Mouse (Mus musculus) midbrain, embryonic 16.5 days (tissue): ENCODE measurements around the gene Tapt1. TPM values are rescaled to one million over a fixed set of nuclear protein-coding genes. Genes with fewer than 3 reads are reported as not detected.

Experiments used
- ATAC-seq: fragments of 200-750 bp; cut with Nextera tagmentation; 2 replicates; pipeline ENCODE4 v1.8.0; 2017; ENCODE audit warnings: moderate TSS enrichment
- H3K27ac ChIP-seq: fragments of 300-500 bp; sonication (generic); 2 replicates; pipeline ENCODE4 v1.5.1; 2014; ENCODE audit warnings: mild to moderate bottlenecking, low read length, mixed read lengths
- H3K27me3 ChIP-seq: fragments of 300-500 bp; sonication (generic); 2 replicates; pipeline ENCODE4 v1.6.1; 2014; ENCODE audit warnings: low read depth, low read length, mixed read lengths; ENCODE audit not compliant: control insufficient read depth, insufficient read depth
- H3K36me3 ChIP-seq: fragments of 300-500 bp; sonication (generic); 2 replicates; pipeline ENCODE4 v1.6.1; 2014; ENCODE audit warnings: mild to moderate bottlenecking, low read length, moderate library complexity, mixed read lengths; ENCODE audit not compliant: control insufficient read depth, insufficient read depth
- H3K4me1 ChIP-seq: fragments of 300-500 bp; sonication (generic); 2 replicates; pipeline ENCODE4 v1.6.1; 2014; ENCODE audit warnings: mild to moderate bottlenecking, low read length, mixed read lengths; ENCODE audit not compliant: control insufficient read depth, insufficient read depth
- H3K4me2 ChIP-seq: fragments of 300-500 bp; sonication (generic); 2 replicates; pipeline ENCODE4 v1.6.1; 2014; ENCODE audit warnings: mild to moderate bottlenecking, low read length, mixed read lengths
- H3K4me3 ChIP-seq: fragments of 300-500 bp; sonication (generic); 2 replicates; pipeline ENCODE4 v1.5.1; 2014; ENCODE audit warnings: low read depth, mild to moderate bottlenecking, low read length, moderate library complexity, mixed read lengths
- H3K9ac ChIP-seq: fragments of 300-500 bp; sonication (generic); 2 replicates; pipeline ENCODE4 v1.6.1; 2014; ENCODE audit warnings: low read depth, low read length, mixed read lengths
- H3K9me3 ChIP-seq: fragments of 300-500 bp; sonication (generic); replicated peaks from 2 replicates; pipeline ENCODE4 v1.6.1; 2014; ENCODE audit warnings: mild to moderate bottlenecking, low read length, mixed read lengths; ENCODE audit not compliant: control insufficient read depth, poor library complexity, severe bottlenecking
- WGBS: fragments of 180-500 bp; shearing (Covaris S2); extraction: QIAGEN DNeasy Blood & Tissue Kit; methylation state at CpG from one replicate; pipeline ENCODE4 v1.1.7; 2014; 5-methylcytosine and 5-hydroxymethylcytosine counted together
- polyA plus RNA-seq: library from polyadenylated mRNA; unstranded; fragments of >200 nt; fragmentation: Nextera tagmentation; extraction: Ambion mirVana; gene quantifications from 2 replicates; pipeline ENCODE4 v1.2.1, GENCODE M21; 2015

Tapt1 gene
- polyA plus RNA-seq, 1 experiment from 2014 or later = 30.8 TPM

DNA sequence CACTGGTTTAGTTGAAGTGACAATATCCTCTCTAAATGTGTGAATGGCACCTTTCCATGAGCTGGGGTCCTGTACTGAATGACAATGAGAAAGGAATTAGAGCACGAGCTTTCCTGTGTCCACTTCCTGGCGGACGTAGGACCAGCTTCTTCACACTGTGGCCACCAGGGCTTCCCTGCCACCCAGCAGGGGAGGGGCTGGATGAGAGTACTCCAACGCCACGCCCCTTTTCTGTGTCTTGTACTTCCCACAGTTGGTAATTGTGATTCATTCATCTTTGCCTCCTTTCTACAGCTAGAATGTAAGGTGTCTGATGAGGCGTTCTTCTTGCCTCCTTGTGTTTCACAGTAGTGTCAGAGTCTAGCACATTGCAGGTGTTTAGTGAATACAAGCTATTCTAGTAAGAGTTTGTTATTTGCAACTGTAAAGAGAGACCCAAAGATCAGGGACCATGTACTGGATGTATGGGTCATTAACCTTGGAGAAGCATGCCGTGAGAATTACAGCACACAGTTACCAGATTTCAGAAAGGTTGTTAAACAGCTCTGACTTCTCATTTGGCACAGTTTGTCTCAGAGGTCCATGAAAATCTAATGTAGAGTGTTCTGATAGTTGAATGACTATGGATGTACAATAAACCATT, 29.5 kb upstream of the Tapt1 start:
- WGBS = 74% methylated on average over 7 of the region's 7 CpGs
- Histone ChIP-seq H3K27ac (no peak overlapping the region), H3K9ac (no peak overlapping the region), H3K4me3 (no peak overlapping the region), H3K36me3 (no peaks in the 10 kb centered on the region), H3K27me3 (no peaks in the 10 kb centered on the region), H3K4me1 (no peaks in the 10 kb centered on the region), H3K9me3 (no peaks in the 10 kb centered on the region), H3K4me2 (no peak overlapping the region)
- no peak for ATAC-seq

DNA sequence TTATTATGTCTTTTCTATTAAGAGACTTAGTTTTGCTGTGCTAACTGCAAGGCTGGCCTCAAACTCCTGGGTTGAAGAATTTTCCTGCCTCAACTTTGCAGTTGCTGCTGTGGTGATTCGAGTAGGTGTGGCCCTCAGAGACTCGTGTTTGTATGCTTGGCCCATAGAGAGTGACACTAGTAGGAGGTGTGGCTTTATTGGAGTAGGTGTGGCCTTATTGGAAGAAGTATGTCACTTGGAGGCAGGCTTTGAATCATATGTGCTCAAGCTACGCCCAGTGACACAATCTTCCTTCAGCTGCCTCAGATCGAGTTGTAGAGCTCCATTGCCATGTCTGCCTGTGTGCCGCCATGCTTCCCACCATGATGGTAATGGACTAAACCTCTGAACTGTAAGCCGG, 27.0 kb upstream of the Tapt1 start:
- Histone ChIP-seq H3K4me1 (no peaks in the 10 kb centered on the region), H3K27me3 (no peaks in the 10 kb centered on the region), H3K9me3 (no peaks in the 10 kb centered on the region), H3K4me2 (no peak overlapping the region), H3K27ac (no peak overlapping the region), H3K36me3 (no peaks in the 10 kb centered on the region), H3K9ac (no peak overlapping the region), H3K4me3 (no peak overlapping the region)
- no peak for ATAC-seq
- WGBS = 87% methylated on average over 6 of the region's 6 CpGs

DNA sequence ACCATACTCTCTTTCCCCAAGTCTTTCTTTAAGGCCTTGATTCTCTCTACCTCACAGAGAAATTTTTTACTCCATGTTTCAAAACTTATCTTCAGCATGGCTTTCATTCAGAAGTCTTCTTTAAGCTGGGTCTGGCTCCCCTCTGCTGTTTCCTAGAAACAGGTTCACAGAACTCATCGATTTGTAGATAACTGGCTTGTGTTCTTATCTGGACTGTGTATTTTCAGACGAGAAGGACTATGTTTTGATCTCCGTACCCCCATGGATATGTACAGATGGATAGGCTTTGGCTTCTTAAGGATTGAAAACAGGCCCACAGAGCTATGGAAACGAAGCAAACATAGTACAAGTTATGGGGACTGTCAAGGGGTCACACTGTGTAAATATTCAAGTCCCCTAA, 26.0 kb upstream of the Tapt1 start:
- no peaks in the 10 kb centered on the region for H3K4me1 ChIP-seq
- H3K4me3 ChIP-seq = no peak overlapping the region
- no peak overlapping the region for H3K27ac ChIP-seq
- H3K36me3 ChIP-seq = no peaks in the 10 kb centered on the region
- H3K9ac ChIP-seq = no peak overlapping the region
- no peak overlapping the region for H3K4me2 ChIP-seq
- ATAC-seq = no peak
- H3K27me3 ChIP-seq = no peaks in the 10 kb centered on the region
- 82% methylated on average over 4 of the region's 4 CpGs for WGBS
- H3K9me3 ChIP-seq = no peaks in the 10 kb centered on the region

DNA sequence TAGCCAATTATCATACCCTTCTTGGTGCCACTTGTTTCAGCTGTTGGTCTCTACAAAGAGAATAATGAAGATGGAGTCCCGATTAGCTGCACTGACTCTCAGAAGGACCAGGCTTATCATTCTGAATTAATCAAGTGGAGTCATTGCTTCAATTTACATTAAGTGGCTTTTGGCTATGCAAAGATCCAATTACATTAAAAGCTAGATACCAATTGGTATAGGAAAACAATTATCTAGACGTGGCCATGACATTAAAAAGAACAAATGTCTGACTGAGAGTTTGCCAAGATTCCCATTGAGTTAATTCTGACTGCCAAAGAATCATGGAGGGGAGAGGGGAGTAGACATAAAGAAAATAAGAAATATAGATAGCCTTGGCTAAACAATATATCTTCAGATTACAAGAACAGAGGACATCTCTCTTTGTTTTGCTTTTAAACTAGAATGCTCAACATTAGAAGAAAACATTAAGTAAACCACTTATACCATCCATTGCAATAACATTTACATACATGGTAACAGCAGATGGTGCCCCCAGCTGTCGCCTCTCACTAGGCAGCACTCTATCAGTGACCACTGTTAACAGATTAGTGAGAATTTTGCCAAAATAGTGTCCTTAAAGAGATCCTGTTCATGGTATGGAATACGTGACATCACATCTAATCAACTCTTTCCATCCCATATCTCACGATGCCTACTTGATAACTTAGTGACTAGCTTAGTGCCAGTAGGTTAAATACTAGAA, 24.0 kb upstream of the Tapt1 start:
- H3K4me3 ChIP-seq = no peak overlapping the region
- H3K4me1 ChIP-seq = no peaks in the 10 kb centered on the region
- H3K27ac ChIP-seq = no peak overlapping the region
- no peaks in the 10 kb centered on the region for H3K9me3 ChIP-seq
- ATAC-seq = no peak
- no peak overlapping the region for H3K4me2 ChIP-seq
- H3K9ac ChIP-seq = no peak overlapping the region
- no peaks in the 10 kb centered on the region for H3K36me3 ChIP-seq
- no peaks in the 10 kb centered on the region for H3K27me3 ChIP-seq
- 68% methylated on average over 5 of the region's 5 CpGs for WGBS

DNA sequence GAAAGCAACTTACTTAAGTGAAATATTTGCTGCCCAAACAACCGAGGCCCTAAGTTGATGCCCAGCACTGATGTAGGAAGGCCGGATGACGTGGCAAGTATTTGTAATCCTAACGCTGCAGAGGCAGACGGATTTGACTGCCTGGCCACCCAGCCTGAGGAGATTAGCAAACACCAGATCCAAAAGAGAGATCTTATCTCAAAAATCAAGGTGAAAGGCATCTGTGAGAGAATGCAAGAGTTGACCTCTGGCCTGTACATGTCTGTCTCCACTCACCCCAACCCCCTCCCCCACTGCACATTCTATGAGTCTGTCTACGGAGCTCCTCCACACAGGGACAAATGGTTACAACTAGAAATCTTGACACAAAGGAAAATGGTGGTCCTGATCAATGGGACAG, 22.9 kb upstream of the Tapt1 start:
- H3K27ac ChIP-seq = no peak overlapping the region

GRCm38 (mm10) chr5:44246493-44247217, 20.2 kb upstream of the Tapt1 start:
- Histone ChIP-seq H3K9ac (no peak overlapping the region), H3K27me3 (no peaks in the 10 kb centered on the region), H3K9me3 (no peaks in the 10 kb centered on the region), H3K4me3 (no peak overlapping the region), H3K4me1 (no peaks in the 10 kb centered on the region), H3K27ac (no peak overlapping the region), H3K36me3 (no peaks in the 10 kb centered on the region), H3K4me2 (no peak overlapping the region)
- 29% methylated on average over 11 of the region's 11 CpGs for WGBS
- no peak for ATAC-seq

More for the DNA sequence above, 22.9 kb upstream of the Tapt1 start:
- Histone ChIP-seq H3K4me1 (no peaks in the 10 kb centered on the region), H3K36me3 (no peaks in the 10 kb centered on the region), H3K9me3 (no peaks in the 10 kb centered on the region), H3K4me2 (no peak overlapping the region), H3K4me3 (no peak overlapping the region), H3K27me3 (no peaks in the 10 kb centered on the region), H3K9ac (no peak overlapping the region)
- WGBS = 78% methylated on average over 6 of the region's 6 CpGs
- no peak for ATAC-seq

GRCm38 (mm10) chr5:44244894-44245423, 18.5 kb upstream of the Tapt1 start:
- Histone ChIP-seq H3K27ac (no peak overlapping the region), H3K9ac (no peak overlapping the region), H3K4me3 (no peak overlapping the region), H3K9me3 (no peaks in the 10 kb centered on the region), H3K4me1 (no peaks in the 10 kb centered on the region), H3K4me2 (no peak overlapping the region), H3K27me3 (no peaks in the 10 kb centered on the region), H3K36me3 (no peaks in the 10 kb centered on the region)
- no peak for ATAC-seq
- 80% methylated on average over 7 of the region's 7 CpGs for WGBS

DNA sequence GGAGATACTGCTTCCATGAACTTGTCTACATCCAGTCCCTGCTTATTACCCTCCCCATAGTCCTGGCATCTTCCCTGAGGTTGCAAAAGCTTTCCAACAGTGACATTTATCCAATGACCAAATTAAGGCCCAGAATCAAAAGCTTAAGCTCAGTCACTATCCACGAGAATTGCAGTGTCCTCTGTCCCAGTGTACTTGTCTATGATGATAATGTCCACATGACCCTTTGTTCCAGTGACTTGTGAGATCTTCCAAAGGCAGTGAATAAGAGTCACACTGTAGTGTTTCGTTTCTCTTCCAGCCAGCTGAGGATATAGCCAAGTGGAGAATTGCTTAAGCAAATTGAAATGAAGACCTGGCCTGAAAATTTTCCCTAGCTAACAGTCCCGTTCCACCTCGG, 16.4 kb upstream of the Tapt1 start:
- no peak overlapping the region for H3K9ac ChIP-seq
- no peaks in the 10 kb centered on the region for H3K36me3 ChIP-seq
- H3K27ac ChIP-seq = no peak overlapping the region
- 88% methylated on average over 4 of the region's 4 CpGs for WGBS
- no peak overlapping the region for H3K4me2 ChIP-seq
- H3K4me1 ChIP-seq = no peaks in the 10 kb centered on the region
- no peaks in the 10 kb centered on the region for H3K9me3 ChIP-seq
- H3K27me3 ChIP-seq = no peaks in the 10 kb centered on the region
- no peak overlapping the region for H3K4me3 ChIP-seq
- no peak for ATAC-seq

GRCm38 (mm10) chr5:44241726-44242125, 15.3 kb upstream of the Tapt1 start:
- Histone ChIP-seq H3K9ac (no peak overlapping the region), H3K27me3 (no peaks in the 10 kb centered on the region), H3K9me3 (no peaks in the 10 kb centered on the region), H3K36me3 (no peaks in the 10 kb centered on the region), H3K27ac (no peak overlapping the region), H3K4me2 (no peak overlapping the region), H3K4me3 (no peak overlapping the region), H3K4me1 (no peaks in the 10 kb centered on the region)
- ATAC-seq = no peak
- 95% methylated on average over 1 of the region's 1 CpGs for WGBS
